Mouse (Mus musculus): ENCODE data around the gene Bcl2. TPM values are rescaled to one million over a fixed set of nuclear protein-coding genes. Genes with fewer than 3 reads are reported as not detected.

Bcl2 gene
- total RNA-seq, 2 experiments from 2014 or later, result 5.2 to 6.8 TPM

DNA sequence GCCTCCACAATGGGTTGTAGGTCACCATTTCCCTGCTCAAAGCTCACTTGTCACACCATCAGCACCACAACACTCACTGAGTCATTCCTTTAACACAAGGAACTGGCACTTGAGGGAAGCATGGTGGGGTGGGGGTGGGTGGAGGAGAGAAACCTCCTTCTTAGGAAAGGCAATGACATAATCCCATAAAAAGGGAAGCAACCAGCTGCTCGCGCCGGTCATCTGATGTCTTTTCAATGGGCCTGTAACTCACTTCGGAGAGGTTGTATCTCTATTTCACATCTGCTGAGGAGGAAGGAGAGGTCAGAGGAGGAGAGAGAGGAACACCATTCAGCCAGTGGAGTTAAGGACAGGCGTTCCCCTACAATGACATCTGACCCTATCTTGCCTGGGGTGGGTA lies 86.8 kb downstream of the Bcl2 start:
- no peak for DNase-seq

DNA sequence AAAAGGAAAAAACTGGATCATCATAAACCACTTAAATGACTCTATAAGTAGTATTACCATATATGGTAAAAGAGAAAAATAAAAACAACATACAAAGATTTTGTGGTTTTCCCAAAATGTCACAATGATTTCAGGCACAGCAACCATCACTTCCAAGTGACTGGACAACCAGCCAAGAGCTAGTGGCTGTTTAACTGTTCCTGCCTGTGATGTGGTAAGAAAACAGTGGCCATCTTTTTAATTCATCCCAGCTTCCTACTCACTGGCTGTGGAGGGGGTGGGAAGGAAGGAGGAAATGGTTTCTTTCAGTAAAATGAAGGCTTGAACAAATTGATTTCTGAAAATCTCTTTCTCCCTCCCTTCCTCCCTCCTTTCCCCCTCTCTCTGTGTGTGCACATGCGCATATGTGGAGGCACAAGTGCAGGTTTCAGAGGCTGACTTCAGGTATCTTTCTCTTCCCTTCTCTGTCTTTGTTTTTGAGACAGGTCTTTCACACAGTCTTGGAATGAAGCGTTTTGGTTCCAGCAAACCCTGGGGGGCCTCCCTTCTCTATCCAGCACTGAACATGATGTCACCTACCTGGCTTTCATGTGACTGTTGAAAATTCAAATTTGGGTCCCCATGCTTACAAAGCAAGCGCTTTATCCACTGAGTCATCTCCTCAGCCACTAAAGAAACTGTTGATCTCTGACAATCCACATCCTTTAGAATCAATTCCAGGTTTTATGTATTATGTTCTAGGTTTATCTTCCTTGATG lies 93.7 kb downstream of the Bcl2 start:
- no peak for DNase-seq

DNA sequence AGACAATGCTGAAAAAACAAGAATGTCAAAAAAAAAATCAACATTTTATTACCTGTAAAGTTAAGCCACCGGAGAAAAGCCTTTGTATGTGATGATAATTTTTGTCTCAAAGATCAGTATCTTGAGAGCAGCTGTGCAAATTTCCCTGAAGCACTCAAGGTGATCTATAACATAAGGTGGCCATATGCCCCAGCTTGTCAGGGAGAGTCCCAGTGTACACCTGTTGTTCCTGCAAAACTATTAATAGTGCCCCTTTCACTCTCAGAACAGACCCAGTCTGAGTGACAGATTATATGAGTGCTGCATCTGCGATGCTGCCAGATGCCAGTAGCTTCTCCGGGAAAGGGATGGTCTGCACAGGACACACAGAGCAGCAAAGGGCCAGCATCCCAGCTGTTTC lies 95.3 kb downstream of the Bcl2 start:
- no peak for DNase-seq

DNA sequence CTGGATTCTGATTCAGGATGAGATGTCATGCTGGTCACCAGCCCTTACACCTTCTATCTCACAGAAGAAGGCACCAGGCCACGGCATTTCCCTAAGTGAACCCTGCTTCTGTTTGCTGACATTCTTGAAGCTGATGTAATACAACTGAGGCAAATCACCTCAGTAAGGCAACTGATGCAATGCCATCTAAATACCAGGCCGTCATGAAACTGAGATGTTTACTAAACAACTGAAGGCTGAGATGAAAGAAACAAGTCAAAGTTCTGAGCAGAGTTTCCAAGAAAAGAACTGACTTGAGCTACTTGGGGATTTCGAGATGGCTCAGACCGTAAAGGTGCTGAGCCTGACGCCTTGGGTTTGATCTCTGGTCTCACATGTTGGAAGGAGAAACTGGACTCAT lies 97.1 kb downstream of the Bcl2 start:
- no peak for DNase-seq

DNA sequence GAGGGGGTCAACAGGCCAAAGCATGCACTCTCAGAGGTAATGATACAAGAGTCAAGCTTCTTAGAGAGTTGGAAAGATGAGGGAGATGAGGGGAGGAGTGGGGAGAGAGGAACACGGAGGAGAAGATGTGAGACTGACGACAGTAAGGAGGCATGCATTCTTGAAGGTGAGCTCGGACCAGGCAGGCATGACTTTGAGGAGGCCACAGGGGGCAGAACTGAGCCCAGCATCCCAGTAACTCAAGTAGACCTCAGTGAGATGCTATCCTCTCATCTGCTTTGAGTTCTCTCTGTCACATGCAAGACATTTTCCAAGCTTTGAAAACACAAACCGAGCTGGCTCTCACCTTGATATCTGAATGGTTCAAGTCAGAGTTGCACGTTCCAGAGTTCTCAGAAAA lies 100.7 kb downstream of the Bcl2 start:
- no peak for DNase-seq

DNA sequence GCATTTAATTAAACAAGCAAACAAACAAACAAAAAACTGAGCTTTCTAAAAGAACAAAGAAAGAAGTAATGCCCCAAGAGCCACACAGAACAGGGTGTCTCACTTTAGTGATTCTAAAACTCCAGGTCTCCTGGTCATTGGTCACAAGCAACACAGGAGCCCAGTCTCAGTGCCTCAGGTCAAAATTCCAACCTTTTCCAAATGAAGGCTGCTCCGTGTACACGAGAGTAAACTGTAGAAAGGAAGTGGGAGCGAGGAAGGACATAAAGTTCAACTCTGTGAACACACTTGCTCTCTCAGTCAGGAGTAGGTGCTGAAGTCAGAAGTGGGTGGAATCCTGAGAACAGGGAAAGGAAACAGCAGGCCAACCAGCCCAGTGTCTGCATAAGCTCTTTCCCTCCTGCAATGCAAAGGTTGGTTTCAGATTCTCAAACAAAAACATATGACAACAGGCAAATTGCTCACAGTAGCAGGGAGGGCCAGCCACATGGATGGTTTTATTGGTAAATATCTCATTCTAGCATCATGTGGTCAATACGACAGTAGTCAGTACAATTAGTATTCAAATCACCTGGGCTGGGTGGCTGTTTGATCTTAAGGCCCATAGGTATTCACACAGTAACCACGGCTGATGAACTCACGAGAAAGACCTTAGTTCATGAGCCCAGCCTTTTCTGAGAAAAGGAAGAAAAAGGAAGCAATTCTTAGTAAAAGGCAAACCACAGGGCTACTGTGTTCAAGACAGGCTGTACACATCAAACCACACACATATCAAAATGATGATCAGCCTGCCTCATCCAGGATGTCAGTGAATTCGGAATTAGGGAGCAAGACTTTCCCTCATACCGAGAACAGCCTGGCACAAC lies 101.7 kb downstream of the Bcl2 start:
- no peak for DNase-seq

DNA sequence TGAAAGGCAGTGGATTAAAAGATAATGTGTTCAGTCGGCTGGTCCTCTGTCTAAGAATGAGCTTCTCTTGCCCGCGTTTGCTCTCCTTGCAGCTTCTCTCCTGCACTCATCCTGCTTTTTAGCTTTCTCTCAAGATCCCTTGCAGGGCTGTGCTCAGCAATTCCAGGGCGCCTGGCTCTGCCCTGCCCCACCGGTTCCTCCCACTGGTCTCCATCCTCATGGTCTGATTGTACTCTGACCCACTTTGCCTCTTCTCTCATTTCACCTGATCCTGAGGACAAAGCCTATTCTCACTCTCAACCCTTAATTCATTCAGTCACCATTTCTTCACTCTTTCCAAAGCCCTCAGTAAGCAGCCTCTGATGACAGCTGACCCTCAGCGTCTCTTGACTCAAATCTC lies 102.8 kb downstream of the Bcl2 start:
- no peak for DNase-seq

DNA sequence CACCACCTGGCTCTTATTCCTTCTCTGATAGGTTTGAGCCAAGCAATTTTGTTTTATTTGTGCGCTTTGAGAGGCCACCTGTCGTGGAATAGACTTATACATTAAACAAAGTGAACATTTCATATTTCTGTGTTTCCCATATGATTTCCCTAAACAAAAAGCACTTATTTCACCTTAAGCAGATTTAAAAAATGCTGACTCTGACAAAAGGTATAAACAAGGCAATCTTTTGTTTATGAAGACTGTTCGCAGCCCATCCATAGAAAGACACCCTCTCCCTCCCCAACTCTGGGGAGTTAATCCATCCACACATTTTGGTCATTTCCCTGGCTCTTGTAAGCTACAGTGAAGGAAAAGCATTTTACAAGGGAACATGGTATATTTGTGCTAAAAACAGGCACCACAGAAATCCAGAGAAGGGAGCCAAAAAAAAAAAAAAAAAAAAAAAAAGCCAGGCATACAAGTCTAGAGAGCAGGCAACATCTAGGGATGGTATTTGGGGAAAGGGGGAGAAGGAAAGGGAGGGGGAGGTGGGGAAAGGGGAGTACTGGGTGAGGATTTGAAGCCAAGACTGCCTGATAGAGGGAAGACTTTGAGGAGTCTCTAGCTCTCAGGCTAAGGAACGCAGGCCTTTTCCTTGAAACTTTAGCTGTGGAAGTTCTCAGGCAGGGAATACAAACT lies 105.8 kb downstream of the Bcl2 start:
- DNase-seq, result no peak

DNA sequence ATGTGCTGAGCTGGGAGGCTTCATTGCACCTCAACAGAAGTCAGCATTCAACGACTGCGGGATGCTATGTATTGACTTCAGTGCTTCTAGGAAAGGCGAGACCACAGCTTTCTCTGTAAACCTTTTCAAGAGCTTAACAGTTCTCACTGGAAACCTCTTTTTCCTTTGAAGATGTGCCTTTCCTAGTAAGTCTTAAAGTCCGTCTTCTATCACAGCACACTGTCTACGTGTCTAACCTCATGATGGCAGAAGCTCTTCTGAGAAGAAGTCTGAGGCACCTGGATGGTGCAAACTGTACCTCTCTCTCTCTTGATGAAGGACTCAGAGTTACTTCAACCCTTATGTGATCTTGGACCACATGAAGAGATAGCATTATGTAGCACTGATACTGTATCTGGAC lies 107.1 kb downstream of the Bcl2 start:
- no peak for DNase-seq

DNA sequence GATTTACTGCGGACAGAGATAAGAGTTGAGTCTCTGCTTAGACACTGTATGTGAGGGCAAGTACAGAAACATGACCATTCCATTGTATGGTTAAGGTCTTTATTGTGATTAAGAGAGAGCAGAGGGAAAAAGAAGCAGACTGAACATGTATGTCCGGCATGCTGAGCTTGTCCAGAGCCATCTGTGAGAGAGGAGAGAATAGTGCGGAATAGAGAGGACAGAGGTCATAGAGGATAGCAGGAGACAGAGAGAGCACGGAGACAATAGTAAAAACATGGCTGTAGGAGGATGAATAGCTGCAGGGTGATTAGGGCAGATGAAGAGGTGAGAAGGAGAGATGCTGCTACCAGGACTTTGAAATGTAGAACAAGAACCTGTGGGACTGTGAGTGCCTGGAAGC lies 110.7 kb downstream of the Bcl2 start:
- no peak for DNase-seq

DNA sequence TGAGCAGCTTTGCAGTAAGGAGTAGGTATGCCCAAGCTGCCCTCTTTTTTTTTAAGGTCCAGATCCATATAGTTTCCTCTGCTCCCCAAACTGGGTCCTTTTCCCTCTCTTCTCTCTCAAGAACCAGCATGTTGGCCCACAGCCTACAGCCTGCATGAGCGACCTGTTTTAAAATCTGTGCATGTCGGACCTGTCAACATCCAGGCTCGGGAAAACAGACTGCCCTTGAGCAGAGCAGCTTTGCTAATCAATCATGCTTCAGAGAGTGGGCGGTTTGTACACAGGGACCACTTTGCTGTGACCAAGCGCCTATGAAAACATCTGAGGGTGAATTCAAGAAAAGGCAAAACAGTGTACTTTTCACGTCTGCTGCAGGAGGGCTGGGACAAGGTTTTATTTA lies 111.1 kb downstream of the Bcl2 start:
- DNase-seq, result peak; percentile 44 to 45

DNA sequence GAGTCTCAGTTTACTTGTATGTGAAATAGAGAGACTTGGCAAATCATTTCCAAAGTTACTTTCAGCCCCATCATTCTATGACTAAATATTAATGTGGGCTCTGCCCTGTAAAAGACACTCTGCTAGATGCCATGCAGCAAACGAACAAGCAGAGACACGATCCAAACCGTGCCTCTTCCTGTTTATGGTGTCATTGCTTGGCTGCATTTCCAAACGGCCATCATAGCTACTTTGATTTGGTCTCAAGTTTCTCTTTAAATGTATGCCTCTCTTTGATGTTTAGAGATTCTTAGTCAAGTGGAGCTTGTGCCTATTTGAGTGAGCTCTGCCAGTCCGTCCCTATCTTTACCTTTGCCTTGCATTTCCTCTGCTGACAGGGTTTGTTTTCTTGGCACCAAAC lies 111.5 kb downstream of the Bcl2 start:
- DNase-seq, result peak in 1 of 2 experiments; percentile 13

DNA sequence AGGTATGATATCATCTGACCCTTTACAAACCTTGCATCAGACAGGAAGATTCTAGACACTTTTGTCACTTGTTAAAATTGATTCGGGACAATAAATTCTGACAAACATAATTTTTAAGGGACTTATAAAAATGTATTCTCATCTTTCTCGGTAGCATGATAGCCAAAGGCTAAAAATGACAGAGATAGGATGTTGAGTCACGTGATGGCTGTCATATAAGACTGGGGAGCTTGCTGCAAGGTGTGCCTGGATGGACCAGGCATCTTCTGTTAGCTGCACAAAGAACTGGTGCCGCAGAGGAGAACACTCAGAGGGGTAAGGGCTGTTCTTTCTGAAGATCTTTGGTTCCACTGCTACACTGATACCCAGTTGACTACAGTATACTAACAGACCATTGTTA lies 112.8 kb downstream of the Bcl2 start:
- no peak for DNase-seq

DNA sequence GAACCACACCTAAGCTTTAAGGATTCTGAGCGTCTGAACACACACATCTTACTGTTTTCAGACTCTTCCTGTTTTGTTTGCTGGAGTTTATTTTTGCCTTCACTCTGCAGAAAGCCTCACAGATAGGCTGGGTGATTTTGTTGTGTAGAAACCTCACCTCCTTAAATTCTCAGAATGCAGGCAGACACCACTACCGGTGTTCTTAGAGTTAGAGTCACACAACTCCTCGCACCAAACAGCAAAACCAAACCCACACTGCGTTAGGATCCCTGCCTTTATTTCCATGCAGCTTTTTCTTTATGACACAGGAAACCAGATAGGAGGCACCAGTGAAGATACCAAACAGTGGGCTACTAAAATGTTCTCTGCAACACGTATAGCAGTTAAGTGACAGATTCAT lies 113.2 kb downstream of the Bcl2 start:
- no peak for DNase-seq

DNA sequence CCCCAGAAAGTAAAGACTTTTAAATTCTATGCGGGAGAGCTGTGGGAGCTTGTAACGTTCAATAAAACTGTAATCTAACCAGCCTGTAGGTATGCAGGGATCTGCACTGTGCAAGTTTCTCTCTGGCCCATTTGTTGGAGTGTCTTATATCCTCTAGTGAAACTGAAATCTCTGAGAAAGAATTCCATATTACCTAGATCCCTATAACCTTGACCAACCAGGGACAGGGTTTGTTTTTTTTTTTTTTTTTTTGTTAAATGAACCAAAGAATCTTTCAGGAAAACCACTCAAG lies 115.8 kb downstream of the Bcl2 start:
- no peak for DNase-seq

DNA sequence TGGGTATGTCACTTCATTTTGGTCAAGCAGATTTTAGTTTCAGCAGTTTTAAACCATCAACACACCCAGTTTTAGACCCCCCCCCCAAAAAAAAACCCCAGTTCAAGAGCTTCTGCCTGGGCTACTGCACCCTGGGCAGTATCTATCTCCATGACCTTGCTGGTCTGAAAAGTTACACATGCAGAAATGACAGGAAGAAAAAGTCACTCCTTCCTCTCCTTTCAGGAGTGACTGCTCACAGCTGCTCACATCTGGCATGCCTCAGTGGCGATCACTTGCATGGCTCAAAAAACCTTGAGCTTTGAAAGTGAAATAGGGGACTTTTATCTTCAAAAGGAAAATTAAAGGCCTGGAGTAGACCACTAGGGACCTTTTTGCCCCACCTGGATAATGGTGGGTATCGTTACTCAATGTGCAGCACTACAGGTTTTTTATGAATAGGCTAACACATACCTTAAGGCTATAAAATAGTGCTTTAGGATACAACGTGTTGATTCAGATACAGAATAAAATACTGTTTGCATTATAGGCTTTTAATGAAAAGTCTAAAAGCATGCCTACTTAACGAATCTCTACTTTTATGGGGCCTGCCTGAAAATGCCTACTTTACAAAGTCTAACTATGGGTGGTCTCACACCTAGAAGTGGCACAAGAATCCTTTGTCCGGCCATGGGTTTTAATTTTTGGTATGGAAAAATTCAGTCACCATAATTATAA lies 116.3 kb downstream of the Bcl2 start:
- no peak for DNase-seq

DNA sequence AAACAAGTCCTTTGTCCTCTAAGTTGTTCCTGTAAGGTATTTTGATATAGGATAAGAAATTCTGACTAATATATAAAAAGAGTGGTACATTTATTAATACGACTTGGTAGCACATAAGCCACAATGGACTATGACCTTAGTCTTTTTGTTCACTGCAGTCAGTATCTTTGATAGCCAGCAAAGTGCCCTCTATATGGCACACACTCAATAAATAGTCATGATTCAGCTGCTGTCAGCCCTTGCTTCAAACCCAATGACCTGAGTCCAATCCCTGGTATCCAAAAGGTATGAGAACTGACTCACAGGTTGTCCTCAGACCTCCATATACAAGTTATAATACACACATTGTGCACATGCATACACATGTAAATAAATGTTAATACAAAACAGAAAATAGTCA lies 117.7 kb downstream of the Bcl2 start:
- no peak for DNase-seq

DNA sequence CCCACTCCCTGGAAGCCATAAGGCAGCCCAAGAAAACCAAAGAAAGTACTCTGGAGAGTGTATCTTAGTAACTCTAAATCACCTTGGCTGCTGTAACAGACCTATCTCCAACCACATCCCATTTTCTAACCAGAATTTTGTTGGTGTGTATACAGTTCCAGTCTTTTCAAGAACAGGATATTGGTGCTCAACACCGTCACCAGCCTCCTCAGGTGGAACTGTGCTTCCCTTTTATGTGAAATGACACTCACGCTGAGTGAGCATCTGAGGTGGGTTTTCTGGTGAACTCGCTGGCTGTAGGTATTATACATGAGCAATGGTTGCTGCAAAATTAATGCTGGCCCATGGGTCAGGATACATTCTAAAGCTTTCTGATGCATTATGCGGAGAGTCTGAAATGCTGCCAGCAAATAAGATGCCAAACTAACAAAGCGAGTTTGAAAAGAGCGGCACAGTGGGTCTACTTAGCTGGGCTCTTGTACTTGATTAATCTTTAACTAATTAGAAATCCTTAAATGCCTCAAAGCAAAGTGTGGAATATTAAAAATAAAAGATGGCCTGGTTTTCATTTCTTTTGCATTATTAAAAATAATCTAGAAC lies 118.7 kb downstream of the Bcl2 start:
- DNase-seq, result no peak

DNA sequence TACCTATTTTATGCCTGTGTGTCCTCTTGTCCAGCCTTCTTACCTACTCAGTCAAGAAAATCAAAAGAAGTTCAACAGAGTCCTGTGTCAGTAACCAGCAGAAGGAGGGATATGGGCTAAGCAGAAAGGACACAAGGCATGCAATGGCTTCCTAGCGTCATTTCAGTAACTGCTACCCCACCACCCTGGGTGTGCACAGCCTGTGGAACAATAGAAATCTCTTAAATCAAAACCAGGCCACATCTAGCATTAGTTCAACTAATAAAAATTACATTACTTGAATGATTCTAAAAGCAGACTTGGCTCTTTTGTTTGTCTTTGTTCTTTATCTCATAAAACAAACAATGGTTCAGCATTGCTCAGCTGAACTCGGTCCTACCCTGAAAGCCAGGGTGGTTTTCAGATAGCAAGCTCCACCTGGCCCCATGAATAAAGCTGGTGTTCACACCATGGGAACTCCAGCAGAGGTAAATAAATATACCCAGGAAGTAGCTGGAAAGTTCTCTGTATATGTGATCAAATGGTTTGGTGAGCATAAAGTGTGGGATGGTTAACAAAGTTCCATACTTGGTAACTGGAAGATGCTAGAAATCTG lies 122.8 kb downstream of the Bcl2 start:
- no peak for DNase-seq

DNA sequence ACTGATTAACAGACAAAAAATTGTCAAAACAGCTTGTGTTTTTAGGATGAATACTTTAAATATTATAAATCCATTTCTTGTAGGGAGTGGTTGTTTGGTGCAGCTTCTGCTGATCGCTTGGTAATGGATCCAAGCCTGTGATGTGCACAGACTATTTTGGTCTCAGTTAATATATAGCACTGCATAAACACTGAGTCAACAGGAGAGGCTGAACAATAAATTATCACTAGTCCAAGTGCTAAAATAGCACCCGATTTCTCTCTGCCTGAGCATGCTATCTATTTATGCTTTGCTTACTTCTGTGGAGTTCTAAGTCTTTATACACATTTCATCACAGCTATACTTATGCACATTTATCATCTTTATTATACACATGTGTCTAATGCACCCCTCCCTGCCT lies 124.9 kb downstream of the Bcl2 start:
- no peak for DNase-seq

DNA sequence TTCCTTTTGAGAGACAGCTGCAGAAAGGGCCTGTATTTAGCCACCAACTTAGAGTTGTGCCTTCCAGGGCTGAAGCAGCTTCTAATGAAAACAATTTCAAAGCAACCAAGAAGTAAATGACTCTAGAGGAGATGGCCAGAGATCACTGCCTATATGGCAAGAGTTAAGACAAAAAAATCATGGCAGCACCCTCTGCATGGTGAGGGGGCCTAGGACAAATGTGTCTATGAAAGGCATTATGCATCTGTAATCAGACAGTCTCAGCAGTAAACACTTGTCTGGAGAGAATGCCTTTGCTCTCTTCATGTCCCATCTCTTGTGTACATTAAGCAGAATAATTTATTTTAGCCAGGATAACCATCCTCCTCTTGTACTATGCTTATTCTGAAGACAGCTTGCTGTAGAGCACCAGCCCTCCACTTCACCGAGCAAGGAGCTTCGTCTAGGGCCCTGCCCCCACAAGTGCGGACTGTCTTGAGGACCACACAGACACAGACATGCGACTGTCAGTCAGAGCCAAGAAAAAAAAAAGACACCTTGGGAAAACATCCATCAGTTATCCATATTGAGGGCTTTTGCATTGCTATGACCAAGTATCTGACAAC lies 126.1 kb downstream of the Bcl2 start:
- no peak for DNase-seq

Data from adrenal gland, postnatal 36 days (tissue).